Mouse (Mus musculus) olfactory bulb, adult 2 months (tissue): ENCODE results near the gene Bdh1.

Experiments
- CTCF ChIP-seq: fragments of 200-500 bp; IDR thresholded peaks from 2 replicates; pipeline ENCODE4 v1.5.1; 2012; ENCODE audit warnings: low read depth, mild to moderate bottlenecking, low read length, moderate library complexity; ENCODE audit not compliant: insufficient read depth
- POLR2A ChIP-seq: fragments of 200-500 bp; IDR thresholded peaks from 2 replicates; pipeline ENCODE4 v1.6.1; 2012; ENCODE audit warnings: mild to moderate bottlenecking, low read depth, low read length, moderate library complexity; ENCODE audit not compliant: insufficient read depth

- TF ChIP-seq CTCF (no peak), POLR2A (no peak)
Observed at GRCm38 (mm10) chr16:31436085-31436484, 14.0 kb downstream of the Bdh1 start.
